Mouse (Mus musculus): ENCODE measurements around the gene Gm8094. TPM values are rescaled to one million over a fixed set of nuclear protein-coding genes. Genes with fewer than 3 reads are reported as not detected.
"Not testable (repeated sequence)": the region's sequence is repeated elsewhere in the genome, so short reads cannot be mapped to it uniquely, and the experiment has no call there.

The Gm8094 gene
- polyA plus RNA-seq (2015; fragmentation: Nextera tagmentation; extraction: Ambion mirVana): not detected in 2 replicates

GRCm38 (mm10) chr14:43076543-43076942 is at the start of gene Gm8094:
Gene Gm8094, minus strand, starts transcription at chr14:43076643.
- WGBS (ENCODE audit: insufficient replicate concordance): 79% methylated on average over 2 of the region's 2 CpGs
- H3K4me2 ChIP-seq (ENCODE audit: low read depth, low read length); H3K36me3 ChIP-seq (replicated peaks; ENCODE audit: insufficient read depth, low read length); H3K9ac ChIP-seq (replicated peaks); ATAC-seq; H3K9me3 ChIP-seq (ENCODE audit: low read length); H3K27ac ChIP-seq (ENCODE audit: low read depth); H3K4me1 ChIP-seq (ENCODE audit: insufficient read depth); H3K27me3 ChIP-seq (ENCODE audit: insufficient read depth, low read length); DNase-seq; H3K4me3 ChIP-seq (ENCODE audit: low read depth, low read length): not testable (repeated sequence)

- H3K27me3 ChIP-seq (ENCODE audit: insufficient read depth, low read length); H3K27ac ChIP-seq (ENCODE audit: low read depth); H3K9me3 ChIP-seq (ENCODE audit: low read length); H3K36me3 ChIP-seq (replicated peaks; ENCODE audit: insufficient read depth, low read length); H3K4me1 ChIP-seq (ENCODE audit: insufficient read depth); DNase-seq; H3K4me2 ChIP-seq (ENCODE audit: low read depth, low read length); ATAC-seq; H3K4me3 ChIP-seq (ENCODE audit: low read depth, low read length); H3K9ac ChIP-seq (replicated peaks): not testable (repeated sequence)
- WGBS (ENCODE audit: insufficient replicate concordance): 58% methylated on average over 1 of the region's 3 CpGs
These were observed 43.2 kb upstream of the Gm8094 start for GRCm38 (mm10) chr14:43119673-43120072.

GRCm38 (mm10) chr14:43100301-43100700 is 23.9 kb upstream of the Gm8094 start, which contains the start of gene Gm8104:
Gene Gm8104, plus strand, starts transcription at chr14:43100601.
- not testable (repeated sequence) for H3K4me2 ChIP-seq (ENCODE audit: low read depth, low read length); H3K36me3 ChIP-seq (replicated peaks; ENCODE audit: insufficient read depth, low read length); H3K4me1 ChIP-seq (ENCODE audit: insufficient read depth); ATAC-seq; H3K4me3 ChIP-seq (ENCODE audit: low read depth, low read length); H3K27me3 ChIP-seq (ENCODE audit: insufficient read depth, low read length); DNase-seq; H3K27ac ChIP-seq (ENCODE audit: low read depth); H3K9me3 ChIP-seq (ENCODE audit: low read length); H3K9ac ChIP-seq (replicated peaks)
- WGBS (ENCODE audit: insufficient replicate concordance): 48% methylated on average over 3 of the region's 3 CpGs

GRCm38 (mm10) chr14:43089103-43089919 is 12.9 kb upstream of the Gm8094 start:
- WGBS (ENCODE audit: insufficient replicate concordance): 39% methylated on average over 1 of the region's 14 CpGs
- H3K27me3 ChIP-seq (ENCODE audit: insufficient read depth, low read length); H3K27ac ChIP-seq (ENCODE audit: low read depth); H3K9me3 ChIP-seq (ENCODE audit: low read length); H3K4me2 ChIP-seq (ENCODE audit: low read depth, low read length); H3K9ac ChIP-seq (replicated peaks); ATAC-seq; DNase-seq; H3K4me3 ChIP-seq (ENCODE audit: low read depth, low read length); H3K36me3 ChIP-seq (replicated peaks; ENCODE audit: insufficient read depth, low read length); H3K4me1 ChIP-seq (ENCODE audit: insufficient read depth): not testable (repeated sequence)

- not testable (repeated sequence) for ATAC-seq
These were observed 8.7 kb upstream of the Gm8094 start for GRCm38 (mm10) chr14:43084936-43085730.

GRCm38 (mm10) chr14:43060179-43060578 is 16.3 kb downstream of the Gm8094 start:
- H3K36me3 ChIP-seq (replicated peaks; ENCODE audit: insufficient read depth, low read length); H3K4me2 ChIP-seq (ENCODE audit: low read depth, low read length); H3K9ac ChIP-seq (replicated peaks); H3K4me3 ChIP-seq (ENCODE audit: low read depth, low read length); DNase-seq; ATAC-seq; H3K27ac ChIP-seq (ENCODE audit: low read depth); H3K27me3 ChIP-seq (ENCODE audit: insufficient read depth, low read length); H3K9me3 ChIP-seq (ENCODE audit: low read length); H3K4me1 ChIP-seq (ENCODE audit: insufficient read depth): not testable (repeated sequence)
- WGBS (ENCODE audit: insufficient replicate concordance): 62% methylated on average over 4 of the region's 4 CpGs

More at GRCm38 (mm10) chr14:43084936-43085730, 8.7 kb upstream of the Gm8094 start:
- H3K4me3 ChIP-seq (ENCODE audit: low read depth, low read length); H3K9ac ChIP-seq (replicated peaks); H3K9me3 ChIP-seq (ENCODE audit: low read length); H3K4me2 ChIP-seq (ENCODE audit: low read depth, low read length); H3K36me3 ChIP-seq (replicated peaks; ENCODE audit: insufficient read depth, low read length); H3K4me1 ChIP-seq (ENCODE audit: insufficient read depth); DNase-seq; H3K27me3 ChIP-seq (ENCODE audit: insufficient read depth, low read length); H3K27ac ChIP-seq (ENCODE audit: low read depth): not testable (repeated sequence)
- 69% methylated on average over 1 of the region's 1 CpGs for WGBS (ENCODE audit: insufficient replicate concordance)

GRCm38 (mm10) chr14:43058063-43058462 is 18.4 kb downstream of the Gm8094 start:
- not testable (repeated sequence) for H3K27ac ChIP-seq (ENCODE audit: low read depth); ATAC-seq; H3K4me2 ChIP-seq (ENCODE audit: low read depth, low read length); H3K4me1 ChIP-seq (ENCODE audit: insufficient read depth); H3K9me3 ChIP-seq (ENCODE audit: low read length); H3K9ac ChIP-seq (replicated peaks); H3K36me3 ChIP-seq (replicated peaks; ENCODE audit: insufficient read depth, low read length); H3K4me3 ChIP-seq (ENCODE audit: low read depth, low read length); H3K27me3 ChIP-seq (ENCODE audit: insufficient read depth, low read length); DNase-seq
- 64% methylated on average over 3 of the region's 3 CpGs for WGBS (ENCODE audit: insufficient replicate concordance)

Other genes starting within 250 kb of the Gm8094 start
- gene Gm21977, start 223.2 kb downstream of the Gm8094 start, polyA plus RNA-seq (2015; fragmentation: Nextera tagmentation; extraction: Ambion mirVana): not detected in 2 replicates
- not detected in 2 replicates for gene Gm8082, start 83.0 kb downstream of the Gm8094 start, polyA plus RNA-seq (2015; fragmentation: Nextera tagmentation; extraction: Ambion mirVana)
- not detected in 2 replicates for gene Gm10376, start 61.0 kb downstream of the Gm8094 start, polyA plus RNA-seq (2015; fragmentation: Nextera tagmentation; extraction: Ambion mirVana)
- gene Gm8104, start 24.0 kb upstream of the Gm8094 start, polyA plus RNA-seq (2015; fragmentation: Nextera tagmentation; extraction: Ambion mirVana): not detected in 2 replicates
- gene Gm7233, start 103.2 kb upstream of the Gm8094 start, polyA plus RNA-seq (2015; fragmentation: Nextera tagmentation; extraction: Ambion mirVana): not detected in 2 replicates
- gene Gm8122, start 158.7 kb upstream of the Gm8094 start, polyA plus RNA-seq (2015; fragmentation: Nextera tagmentation; extraction: Ambion mirVana): not detected in 2 replicates
- not detected in 2 replicates for gene Gm8126, start 182.0 kb upstream of the Gm8094 start, polyA plus RNA-seq (2015; fragmentation: Nextera tagmentation; extraction: Ambion mirVana)
- not detected in 2 replicates for gene Gm9732, start 198.4 kb upstream of the Gm8094 start, polyA plus RNA-seq (2015; fragmentation: Nextera tagmentation; extraction: Ambion mirVana)
- not detected in 2 replicates for gene Gm8127, start 217.2 kb upstream of the Gm8094 start, polyA plus RNA-seq (2015; fragmentation: Nextera tagmentation; extraction: Ambion mirVana)